Mouse (Mus musculus): ENCODE measurements around the gene Il17d.

Gene Il17d

DNA sequence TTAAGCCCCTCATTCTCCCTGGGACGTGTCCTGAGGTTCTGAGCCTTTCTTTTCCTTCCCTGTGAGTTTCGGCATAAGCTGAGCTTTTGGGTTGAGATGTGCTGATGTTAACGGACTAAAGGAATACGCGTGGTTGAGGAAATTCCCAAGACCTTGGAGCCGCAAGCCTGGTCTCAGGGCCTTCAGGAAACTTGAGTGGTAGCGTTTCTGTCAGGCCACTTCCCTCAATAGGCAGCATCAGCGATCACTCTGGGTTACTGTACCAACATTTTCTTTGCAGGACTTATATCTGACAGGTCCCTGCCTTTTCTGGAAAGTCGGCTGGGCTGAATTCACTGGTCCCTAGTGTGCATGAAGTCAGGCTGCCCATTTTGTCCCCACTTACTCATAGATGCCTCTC is 12.2 kb downstream of the Il17d start:
- DNase-seq = no peak

DNA sequence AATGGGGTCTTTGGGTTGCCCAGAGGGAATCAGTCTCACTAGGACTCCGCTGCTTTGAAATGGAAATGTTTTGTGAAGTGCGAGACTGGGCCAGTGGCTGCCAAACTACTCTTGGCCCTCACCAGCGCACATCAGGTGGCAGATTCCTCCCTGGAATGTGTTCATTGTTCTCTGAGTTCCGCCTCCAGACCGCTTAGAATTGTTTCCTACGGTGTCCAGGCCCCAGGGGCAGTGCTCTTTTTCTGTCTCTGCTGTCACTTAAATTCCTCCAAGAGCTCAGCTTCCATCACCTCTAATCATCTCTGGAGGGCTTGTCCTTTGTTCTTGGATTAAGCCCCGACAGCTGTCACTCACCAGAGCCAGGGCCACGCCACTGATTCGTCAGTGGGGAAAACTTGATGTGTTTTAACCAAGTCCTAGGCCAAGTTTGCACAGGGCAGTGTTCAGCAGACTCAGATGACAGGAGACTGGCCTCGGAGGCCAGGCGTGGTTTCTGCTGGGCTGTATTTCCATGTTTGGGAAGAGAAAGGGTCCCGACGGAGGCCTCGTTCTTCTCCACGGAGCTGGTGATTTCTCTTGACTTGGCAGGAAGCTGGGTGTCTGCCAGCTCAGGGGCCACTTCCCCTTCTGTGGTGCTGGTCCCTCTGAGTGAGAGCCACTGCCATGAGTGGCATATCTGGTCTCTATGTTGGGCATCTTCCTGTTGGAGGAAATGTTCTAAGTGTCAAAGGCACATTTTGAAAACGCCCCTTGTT is 12.9 kb downstream of the Il17d start:
- DNase-seq = no peak

DNA sequence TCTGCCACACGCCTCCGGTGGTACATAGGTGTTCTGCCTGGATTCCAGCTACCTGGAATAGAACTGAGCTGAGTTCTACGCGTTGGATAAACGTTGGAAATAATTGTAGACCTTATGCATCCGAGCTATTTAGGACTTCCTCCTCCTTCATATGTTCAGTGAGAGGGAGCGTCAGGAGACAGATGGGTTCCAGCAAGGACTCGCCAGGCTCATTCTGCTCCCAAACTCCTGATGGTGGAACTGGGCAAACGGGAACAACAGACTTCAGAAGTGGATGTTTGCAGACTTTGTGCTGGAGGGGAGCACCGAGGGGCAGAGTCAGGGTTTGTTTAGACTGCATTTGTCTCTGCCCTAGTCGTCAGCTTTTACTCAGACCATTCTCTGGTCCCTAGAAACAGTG is 16.1 kb downstream of the Il17d start:
- DNase-seq = no peak

DNA sequence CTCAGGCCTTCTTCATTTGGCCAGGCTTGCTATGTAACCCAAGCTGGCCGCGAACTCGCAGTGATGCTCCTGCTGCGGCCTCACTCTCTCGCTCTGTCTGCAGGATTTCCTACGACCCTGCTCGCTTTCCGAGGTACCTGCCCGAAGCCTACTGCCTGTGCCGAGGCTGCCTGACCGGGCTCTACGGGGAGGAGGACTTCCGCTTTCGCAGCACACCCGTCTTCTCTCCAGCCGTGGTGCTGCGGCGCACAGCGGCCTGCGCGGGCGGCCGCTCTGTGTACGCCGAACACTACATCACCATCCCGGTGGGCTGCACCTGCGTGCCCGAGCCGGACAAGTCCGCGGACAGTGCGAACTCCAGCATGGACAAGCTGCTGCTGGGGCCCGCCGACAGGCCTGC is 17.7 kb downstream of the Il17d start:
- no peak for DNase-seq

DNA sequence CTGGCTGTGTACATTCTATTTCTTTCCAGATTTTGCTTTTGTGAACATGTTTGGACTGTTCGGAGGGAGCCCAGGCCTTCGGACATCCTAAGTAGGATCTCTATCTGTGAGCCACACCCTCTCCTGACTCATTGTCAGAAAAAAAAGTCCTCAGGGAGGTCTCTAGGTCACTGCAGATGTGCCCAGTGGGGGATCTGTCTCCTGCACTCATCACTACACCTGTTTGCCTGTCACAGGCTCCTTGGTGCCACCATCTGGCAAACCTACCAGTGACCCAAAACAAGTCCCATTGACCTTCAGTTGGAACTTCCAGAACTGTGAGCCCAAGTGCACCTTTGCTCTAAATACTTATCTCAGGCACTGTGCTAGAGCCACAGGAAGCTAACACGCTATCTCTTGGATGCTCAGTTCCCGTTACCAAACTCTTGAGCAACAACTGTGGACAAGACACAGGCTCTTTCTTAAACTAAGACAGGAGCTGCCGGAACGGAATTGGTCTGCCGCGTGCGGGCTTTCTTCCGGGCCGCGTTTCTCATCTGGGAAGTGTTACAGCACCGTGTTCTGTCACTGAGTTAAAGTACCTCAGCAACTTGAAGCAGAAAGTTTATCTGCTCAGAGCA is 19.0 kb downstream of the Il17d start:
- no peak for DNase-seq

DNA sequence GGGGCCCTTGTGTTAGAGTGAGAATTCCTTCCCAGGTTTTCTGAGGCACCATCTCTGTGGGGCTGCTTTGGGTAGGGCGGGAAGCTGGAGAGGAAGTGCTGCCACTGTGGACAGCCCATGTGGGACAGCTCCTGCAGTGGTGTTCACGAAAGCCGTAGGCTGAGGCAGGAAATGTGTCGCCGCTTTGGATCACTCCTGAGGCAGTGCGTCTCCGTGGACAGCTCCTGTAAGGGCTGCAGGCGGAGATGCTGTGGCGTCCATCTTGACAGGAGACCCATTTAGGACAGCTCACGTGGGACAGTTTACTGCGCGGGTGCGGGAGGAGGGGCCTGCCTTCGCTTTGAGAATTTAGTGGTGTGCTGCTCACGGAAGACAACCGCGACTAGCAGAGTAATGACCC is 20.9 kb downstream of the Il17d start:
- no peak for DNase-seq

DNA sequence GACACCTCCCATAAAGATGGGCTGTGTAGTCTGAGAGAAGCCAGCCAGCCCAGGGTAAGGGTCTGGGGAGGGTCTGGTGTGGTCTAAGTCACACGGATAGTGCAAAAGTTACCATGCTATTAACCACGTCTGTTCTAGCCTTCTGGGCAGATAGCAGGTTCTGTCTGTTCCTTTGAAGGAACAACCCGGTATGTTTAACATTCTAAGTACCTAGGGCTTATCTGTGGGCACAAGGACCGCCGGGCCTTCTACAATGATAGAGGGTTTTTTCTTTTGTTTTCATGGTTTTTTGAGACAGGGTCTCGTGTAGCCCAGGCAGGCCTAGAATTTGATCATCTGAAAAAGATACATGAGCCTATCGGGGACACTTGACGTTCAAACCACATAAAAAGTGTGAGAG is 21.6 kb downstream of the Il17d start:
- no peak for DNase-seq

DNA sequence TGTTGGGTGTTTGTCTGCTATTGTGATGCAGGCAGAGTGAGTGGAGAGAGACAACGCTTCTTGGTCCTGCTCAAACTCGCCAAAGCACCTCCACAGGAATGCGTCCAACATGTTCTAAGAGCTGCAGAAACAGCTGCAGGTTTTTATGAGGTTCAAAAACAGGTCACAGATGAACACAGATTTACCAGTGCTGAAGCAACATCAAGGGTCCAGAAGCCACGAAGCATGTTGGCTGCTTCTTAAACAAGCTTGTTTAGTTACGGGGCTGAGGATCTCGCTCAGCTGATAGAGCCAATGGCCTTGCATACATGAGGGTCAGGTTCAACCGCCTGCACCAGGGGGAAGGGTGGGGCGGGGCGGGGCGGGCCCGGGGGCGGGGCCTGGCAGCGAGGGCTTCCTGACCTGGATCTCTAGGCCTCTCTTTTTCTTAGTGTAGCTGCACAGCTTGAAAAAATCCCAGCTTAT is 22.0 kb downstream of the Il17d start:
- no peak for DNase-seq

DNA sequence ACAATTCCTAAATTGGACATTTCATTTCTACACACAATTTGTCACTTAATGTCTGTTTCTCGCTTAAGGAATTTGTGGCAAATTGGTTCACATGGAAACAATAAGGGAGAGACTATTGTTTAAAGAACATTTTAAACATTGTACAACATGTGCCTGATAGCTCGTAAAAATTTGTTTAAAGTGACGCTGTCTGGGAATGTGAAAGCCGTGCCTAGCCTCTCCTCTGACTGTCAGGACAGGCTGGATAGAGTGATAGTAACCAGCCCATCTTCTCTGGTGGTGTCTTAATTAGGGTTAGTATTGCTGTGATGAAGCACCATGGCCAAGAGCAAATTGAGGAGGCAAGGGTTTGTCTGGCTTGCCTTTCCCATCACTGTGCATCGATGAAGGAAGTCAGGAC is 22.5 kb downstream of the Il17d start:
- no peak for DNase-seq

DNA sequence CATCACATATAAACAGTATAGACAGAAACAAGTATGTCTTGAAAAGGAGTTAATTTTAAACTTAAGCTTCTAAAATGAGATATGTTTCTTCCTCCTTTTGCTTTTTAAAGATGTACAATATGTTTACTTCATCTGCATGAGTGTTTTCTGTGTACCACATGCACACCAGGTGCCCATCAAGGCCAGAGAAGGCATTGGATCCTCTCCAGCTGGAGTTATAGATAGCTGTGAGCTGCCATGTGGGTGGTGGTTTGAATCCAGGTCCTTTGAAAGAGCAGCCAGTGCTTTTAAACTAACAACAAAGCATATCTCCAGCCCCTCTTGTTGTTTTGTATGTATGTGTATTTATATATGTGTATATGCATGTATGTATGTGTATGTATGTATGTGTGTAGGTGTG is 28.4 kb downstream of the Il17d start:
- no peak for DNase-seq

DNA sequence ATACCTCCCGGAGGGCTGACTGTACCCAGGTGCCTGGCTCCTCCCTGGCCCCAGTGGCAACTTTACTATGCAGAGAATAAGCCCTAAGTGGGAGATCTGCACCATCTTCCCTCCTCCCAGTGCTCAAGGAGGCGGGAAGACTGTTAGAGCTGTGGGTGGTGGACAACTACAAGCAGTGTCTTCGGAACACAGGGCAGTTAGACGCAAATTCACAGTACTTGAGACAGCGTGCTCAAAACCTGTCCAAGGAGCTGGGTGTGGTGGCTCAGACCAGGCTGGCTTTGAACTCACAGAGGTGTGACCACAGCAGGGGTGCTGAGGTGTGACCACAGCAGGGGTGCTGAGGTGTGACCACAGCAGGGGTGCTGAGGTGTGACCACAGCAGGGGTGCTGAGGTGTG is 29.9 kb downstream of the Il17d start:
- no peak for DNase-seq

DNA sequence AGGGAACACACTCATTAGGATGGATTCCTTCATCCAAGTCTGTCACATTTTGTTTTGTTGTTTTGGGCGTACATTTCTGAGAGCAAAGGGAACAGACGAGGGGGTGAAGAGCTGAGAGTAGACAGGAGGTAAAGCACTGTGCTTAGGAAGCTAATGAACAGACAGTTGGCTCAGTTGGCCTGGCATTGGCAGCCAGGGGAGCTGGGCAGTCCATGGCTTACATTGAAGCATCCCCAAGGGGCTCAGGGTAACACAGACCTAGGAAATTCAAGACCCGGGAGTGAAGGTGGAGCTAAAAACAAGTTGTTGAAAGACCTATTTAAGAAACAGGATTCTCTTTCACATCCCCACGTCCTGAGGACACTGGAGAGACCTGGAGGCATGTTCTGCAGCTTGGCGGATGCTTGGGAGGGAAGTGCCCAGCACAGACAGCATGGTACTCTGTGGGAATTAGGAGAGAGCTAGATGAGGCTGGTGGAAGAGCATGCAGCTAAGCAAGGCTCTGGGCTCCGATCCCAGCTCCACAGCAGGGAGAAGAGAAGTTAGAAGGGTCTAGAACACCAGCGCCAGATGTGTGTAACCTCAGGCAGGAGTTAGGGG is 31.0 kb downstream of the Il17d start:
- DNase-seq = no peak

DNA sequence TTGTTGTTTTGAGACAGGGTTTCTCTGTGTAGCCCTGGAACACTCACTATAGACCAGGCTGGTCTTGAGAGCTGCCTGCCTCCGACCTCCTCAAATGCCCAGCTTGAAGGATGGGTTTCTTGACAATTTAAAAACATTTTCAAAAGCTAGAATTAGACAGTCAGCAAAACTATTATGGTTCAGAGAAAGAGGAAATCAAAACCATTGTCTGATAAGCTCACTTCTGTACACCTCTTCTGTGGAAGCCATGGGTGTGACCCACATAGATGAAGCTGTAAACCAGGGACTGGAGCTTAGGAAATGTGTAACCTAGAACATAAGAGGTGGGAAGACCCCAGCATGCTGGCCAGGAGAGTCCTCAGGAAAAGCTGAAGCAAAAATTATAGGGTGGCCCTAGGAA is 32.3 kb downstream of the Il17d start:
- DNase-seq = no peak

DNA sequence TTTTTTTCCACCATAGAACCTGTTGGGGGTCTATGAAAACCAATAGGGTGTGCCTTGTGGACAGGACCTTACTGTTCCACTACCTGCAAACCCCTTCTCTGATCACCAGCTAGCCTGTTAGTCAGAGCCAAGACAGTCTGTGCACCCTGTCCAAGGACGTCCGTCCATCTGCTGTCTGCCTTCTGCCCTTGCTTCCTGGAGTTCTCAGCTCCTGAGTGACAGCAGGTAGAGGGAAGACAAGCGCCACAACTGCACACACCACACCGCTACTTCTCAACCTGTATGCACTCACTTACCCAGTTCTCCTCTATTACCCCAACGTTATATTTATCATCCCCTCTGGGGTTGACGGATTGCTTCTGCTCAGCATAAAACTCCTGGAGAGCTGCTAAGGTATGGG is 41.0 kb downstream of the Il17d start:
- no peak for DNase-seq

DNA sequence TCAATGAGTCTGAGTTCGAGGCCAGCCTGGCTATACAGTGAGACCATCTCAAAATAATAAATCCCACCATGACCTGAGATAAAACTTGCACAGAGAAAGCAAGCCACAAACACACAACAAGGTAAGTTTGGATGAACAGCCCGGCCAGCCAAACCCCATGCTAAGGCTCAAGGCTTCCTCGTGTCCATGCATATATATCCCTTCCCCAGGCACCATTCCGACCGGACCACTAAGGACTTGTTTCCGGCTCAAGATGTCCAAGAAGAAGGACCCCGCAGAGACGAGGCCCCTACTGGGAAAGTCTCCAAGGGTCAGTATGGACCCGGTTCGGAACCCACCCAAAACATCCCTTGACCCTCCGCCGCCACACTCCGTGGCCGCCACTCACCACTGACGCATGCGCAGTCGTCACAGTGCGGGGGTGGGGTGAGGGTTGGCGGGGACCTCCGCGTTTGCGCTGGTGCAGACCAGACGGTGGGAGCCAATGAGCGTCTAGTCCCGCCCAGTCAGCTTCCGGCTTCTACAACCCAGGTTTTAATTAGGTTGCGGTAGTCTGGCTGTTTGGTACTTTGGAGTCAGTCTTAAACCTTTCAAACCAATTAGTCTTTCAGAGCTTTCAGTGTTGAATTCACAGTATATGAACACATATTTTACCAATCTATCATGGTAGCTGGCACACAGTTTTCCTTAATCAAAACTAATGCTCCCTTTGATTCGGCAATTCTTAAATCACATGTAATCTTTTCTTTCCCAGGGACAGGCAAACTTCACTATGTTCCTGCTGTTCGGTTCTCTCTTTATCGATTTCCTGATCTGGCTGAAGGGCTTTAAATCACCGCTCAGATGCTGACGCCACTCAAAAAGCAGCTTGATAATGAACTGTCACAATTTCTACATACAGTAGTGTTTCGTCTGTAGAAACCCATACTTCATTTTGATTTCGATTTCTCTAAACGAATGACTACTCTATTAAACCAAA is 46.9 kb downstream of the Il17d start, which contains the start of gene Eef1akmt1:
Gene Eef1akmt1 (minus strand): TSS at position 458 of the 979 bp plus-strand sequence.
- peak; percentile 95 for DNase-seq

DNA sequence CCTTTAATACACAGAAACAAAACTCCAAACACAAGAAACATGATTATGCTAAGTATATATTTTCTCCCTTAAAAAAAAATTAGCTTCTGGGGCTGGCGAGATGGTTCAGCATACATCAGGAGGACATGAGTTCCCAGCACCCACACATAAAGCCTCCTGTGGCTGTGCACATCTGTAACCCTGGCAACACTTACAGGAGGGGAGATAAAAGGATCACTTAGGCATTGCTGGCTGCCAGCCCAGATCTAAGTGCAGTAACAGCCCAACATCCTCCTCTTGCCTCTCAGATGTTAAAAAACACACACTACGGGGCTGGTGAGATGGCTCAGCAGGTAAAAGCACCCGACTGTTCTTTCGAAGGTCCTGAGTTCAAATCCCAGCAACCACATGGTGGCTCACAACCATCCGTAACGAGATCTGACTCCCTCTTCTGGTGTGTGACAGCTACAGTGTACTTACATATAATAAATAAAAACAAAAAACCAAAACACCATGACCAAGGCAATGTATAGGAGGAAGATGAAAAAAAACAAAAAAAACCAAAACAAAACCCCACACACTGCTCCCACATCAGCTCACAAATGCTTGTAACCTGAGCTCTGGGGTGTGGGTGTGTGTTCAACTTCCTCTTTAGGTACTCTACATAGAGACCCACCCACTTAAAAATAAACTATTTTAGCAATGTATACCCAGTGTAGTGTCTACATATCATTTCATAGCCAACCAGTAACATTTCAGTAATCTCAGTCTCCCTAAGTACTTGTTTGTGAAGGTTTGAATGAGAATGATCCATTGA is 50.4 kb downstream of the Il17d start:
- no peak for DNase-seq

DNA sequence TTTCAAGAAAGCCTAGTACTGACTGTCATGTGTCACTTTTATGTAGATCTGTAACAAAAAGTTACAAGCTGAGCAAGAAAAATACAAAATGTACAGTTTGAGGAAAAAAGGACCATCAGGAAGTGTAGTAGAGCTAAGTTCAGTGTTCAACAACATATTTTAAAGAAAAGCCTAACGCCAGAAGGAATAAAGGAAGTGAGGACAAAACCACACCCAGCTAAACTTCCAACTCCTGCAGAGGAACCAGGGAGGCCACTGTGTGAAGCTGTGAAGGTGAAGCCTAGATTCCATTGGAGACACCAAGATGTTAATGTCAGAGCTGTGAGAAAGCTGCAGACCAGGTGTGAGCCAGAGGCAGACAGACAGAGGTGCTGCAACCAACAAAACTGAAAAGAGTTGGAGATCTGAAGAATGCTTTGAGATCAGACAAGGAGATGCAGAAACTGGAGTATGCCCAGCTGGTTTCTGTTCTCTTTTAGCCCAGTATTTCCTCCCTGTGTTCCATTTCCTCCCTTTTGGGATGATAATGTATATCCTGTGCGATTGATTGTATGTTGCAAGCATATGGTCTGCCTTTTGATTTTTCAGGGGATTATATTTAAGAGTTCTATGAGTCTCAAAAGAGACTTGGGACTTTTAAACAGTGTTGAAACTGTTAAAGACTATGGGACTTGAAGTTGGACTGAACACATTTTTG is 51.9 kb downstream of the Il17d start:
- DNase-seq = no peak

DNA sequence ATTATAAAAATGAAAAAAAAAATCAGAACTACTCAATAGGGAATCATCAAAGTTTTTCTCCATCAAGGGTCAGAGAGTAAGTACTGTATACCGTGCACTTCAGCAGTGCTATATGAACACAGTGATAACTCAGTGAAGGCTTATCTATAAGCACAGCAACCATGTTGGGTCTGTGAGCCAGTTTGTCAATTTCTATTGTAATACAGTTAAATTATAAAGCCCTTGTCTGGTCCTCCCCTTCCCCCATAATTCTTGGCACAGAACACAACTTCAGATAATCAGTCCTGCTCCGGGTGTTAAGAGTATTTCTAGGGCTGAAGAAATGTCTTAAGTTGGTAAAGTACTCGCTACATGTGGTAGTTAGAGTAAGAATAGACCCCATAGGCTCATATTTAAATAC is 67.3 kb downstream of the Il17d start:
- DNase-seq = no peak

Data from kidney, postnatal 14 days (tissue).